Mouse (Mus musculus) c-Kit-positive CD71-negative TER-119-negative erythroid progenitor cells, embryonic 14.5 days (primary cell): Measurements from ENCODE around the gene Gpcpd1.

Experiments used
- DNase-seq: peaks from one replicate; pipeline ENCODE4 v3.0.0-alpha.2; 2013; ENCODE audit warnings: low read depth

Gpcpd1 gene

DNA sequence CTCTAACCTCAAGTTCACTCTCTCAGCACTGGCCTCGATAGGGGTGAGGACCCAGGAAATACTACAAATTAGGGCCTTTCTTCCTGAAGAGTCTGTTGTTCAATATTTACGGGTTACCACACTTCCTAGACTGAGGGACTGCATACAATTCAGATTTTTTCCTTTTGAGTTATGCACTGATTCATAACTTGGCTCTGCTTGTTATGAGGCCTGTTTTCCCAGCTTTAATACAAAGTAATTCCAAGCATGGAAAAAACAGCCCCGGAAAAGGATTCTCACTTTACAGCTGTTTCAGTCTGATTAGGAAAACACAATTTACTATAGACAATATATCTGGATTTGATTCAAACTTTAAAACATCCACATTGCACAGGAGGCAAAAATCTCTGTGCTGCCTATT is 1.5 kb downstream of the Gpcpd1 start:
- DNase-seq, result no peak

DNA sequence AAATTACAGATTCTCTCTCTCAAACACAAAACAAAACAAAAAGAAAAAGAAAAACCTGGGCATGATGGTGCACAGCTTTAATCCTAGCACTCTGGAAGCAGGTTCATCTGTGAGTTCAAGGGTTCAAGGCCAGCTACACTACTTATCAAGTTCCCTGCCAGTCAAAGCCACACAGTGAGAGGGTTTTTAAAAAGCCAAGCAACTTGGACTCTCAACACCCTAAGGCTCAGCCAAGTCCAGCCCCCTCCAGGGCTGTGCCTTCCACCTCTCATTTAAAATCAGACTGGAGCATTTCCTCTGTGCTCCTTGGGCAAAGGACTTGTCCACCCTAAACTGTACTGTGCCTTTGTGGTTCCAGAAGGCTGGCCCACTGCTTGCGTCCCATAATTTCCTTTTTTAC is 3.3 kb downstream of the Gpcpd1 start:
- no peak for DNase-seq

DNA sequence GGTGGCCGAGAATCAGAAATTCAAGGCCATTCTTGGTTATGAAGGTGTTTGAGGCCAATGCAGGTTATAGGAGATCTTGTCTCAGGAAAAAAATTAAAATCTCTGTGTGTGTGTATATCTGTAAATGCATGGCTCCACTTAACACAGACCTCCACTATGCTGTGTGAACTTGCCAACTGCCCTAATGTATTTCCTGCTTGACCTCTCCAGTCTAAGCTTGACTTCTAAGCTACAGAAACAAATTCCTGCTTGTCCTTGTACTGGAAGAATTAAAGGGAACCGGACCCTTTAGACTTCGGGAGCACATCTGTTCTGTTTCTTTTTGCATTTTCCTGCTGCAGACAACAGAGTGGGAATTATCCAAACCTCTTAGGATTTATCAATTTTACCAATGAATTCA is 4.4 kb downstream of the Gpcpd1 start:
- no peak for DNase-seq

DNA sequence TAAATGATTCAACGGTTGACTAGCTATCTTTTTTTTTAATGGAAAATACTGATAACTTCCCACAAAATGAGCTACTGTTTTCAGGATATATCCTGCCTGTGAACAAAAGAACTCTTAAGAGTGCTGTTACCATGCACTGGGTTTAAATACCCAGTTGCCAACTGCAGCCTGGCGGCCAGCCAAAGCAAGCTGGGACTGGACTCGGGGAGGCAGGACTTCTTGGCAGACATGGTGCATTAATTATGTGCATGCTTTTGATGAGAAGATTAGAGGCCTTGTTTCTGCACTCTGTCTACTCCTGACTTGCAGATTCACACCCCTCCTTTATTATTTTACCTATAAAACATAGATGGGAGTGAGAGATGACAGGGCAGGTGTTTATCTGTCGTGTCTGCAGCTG is 5.3 kb downstream of the Gpcpd1 start:
- no peak for DNase-seq

DNA sequence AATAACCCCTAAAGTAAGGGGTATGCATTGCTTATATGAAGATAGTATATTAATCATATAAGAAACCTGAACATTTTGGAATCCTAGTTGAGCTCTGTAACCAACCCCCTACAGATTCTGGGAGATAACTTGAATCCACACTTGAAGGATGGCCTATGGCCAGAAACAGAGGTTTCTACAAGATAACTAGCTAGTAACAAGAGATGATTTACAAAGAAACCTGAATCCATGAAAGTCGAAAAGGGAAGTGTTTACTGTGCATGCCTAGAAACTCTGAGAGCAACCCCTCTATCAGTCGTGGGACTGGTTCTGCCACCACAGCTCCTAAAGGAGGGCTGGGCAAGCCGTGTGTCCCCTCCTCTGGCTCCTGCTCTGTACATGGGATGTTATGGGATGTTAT is 7.8 kb downstream of the Gpcpd1 start:
- DNase-seq, result no peak

DNA sequence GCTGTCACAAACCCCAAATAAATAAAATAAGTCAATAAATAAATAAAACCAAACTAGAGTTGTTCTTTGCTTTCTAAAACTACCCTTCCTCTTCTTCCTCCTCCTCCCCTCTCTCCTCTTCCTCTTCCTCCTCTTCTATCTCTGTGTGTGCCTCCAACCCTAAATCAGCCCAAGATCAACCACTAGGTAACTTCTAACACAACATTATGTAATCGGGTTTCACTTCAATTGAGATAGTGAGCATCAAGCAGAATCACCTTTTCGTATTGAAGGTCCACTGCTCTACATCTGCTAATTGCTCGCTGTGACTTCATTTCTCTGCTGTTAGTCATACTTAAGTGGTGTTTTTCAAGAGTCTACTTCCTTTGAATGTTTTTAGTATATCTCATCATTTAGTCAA is 8.8 kb downstream of the Gpcpd1 start:
- no peak for DNase-seq

DNA sequence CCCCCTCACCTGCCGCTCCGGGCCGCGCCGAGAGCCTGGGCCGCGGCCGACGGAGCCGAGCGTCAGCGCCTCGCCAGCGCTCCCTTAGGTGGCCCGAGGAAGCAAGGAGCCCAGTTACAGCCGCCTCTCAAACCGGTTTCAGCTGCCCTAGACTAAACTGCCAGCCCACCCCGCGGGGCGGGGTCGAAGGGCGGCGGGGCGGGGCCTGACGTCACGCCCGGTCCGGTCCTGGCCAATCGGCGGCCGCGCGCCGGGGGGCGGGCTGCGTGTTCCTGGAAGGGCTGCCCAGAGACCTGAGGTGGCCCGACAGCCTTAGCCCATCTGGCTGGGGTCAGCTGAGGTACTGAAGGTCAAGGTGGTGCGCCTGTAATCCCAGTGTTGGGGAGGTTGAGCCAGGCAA is 9.5 kb downstream of the Gpcpd1 start:
- peak; percentile 78 for DNase-seq

DNA sequence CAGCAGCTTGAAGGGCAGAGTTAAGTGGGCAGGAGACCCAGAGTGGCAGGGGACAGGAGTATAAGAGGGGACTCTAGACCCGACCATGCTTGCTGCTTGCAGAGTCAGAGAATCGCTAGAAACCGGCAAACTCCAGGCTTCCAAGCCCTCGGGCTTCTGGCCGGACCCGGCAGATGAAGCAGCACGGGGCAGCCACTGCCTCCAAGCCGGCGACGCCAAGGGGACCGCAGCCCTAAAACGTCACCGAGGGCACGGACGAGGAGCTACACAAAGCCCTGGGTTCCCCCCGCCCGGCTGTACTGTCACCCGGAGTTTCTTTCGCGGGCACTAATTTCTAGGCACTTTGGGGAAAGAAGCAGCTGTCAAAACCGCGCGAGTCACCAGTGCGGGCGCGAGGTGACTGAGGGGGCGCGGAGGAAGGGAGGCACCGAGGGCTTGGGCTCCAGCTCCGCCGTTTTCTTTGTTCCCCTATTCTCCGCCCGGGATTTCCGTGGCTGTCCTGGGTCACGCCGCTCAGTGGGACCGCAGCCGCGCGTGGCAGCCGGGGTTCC is 10.0 kb downstream of the Gpcpd1 start:
- peak; percentile 38 for DNase-seq

DNA sequence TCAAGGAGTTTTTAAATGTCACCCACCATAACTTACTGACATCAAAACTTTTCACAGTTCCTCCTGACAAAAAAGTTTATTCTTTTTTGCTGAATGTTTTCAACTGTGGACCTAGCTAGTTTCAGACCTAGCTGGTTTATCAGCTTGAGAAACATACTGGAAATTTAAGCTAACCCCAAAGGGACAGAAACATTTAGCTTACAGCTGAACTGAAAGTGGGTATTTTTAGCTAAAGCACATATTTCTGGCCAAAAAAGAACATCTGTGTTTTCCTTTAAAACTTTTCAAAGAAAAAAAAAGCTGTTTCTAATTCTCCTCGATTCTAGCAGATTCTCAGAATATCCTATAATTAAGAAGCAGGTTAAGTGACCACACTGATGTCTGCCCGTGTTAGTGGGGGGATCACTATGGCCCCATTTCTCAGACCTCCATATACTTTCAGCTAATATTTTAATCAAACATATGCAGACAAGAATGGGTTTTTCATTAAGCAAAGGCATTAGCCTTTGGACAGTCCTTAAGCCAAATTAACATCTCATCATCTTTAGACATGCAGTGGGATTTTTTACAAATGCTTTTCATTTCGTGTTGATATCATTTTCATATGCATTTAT is 10.9 kb downstream of the Gpcpd1 start:
- no peak for DNase-seq

DNA sequence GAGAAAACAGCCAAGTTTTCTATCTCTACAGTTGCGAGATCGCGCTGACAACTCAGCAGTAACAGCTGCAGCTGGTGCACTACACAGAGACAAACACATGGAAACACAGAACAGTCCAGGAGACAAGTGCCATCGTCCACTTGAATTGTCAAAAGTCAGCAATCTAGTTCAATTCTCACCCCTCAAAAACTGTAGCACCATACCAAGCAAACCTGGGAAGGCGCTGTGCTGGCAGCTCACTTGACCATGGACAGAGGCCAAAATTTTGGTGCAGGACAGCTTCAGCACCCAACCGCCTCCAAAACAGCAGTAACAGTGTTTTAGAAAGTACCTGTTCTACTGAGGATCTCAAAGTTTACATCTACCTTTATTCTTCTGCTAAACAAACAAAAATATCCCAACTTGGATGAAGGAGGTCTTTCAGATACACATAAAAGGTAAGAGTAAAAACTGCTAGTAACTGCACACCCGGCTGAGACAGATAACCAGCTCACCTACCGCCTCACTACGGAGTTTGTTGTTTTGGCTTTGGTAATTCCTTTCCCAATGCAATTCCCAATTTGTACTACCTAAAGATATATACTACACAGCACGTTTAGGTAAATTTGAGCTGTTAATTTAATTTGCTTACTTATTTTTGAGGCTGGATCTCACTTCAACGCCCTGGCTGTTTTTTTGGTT is 11.6 kb downstream of the Gpcpd1 start:
- no peak for DNase-seq

DNA sequence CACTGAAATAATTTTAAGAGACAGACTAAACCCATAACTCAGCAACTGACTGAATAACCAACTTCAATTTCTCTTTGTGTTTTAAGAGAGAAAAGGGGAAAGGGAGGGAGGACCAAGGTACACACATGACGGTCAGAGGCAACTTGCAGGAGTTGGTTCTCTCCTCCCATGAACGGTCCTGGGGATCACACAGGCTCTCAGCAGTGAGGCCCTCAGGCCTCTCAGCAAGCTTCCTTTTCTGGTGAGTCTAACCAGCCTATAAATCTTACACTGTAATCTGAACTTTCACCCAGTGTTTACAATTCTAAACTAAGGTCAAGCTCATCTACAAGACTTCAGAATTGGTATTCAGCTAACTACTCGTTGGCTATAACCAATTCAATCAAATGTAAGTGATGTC is 12.3 kb downstream of the Gpcpd1 start:
- no peak for DNase-seq

DNA sequence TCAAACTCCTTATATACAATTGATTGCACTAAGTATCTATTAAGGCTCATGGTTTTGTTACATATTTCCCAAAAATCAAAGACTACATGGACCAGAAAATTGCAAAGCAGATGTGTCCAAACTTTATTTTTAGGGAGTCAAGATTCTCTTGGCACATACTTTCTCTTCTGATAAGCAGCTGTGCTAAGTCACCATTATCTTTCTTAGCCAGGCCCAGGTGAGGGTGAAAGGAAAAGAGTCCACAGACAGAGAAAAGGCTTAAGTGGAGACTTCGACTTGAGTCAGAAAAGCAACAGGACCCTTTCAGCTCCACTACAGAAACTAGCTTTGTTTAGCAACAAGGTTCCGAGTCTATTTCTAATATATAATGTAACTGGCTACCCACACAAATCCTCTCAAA is 14.2 kb downstream of the Gpcpd1 start:
- DNase-seq, result no peak

DNA sequence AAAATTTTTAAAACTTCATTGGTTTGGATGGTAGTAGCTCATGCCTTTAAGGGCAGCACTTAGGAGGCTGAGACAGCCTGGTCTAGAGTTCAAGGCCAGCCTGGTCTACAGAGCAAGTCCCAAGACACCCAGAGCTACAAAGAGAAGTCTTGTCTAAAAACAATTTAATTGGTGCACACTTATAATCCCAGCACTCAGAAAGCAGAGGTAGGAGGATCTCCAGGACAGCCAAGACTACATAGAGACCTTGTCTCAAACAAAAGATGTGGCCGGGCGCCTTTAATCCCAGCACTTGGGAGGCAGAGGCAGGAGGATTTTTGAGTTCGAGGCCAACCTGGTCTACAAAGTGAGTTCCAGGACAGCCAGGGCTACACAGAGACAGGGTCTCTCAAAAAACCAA is 14.9 kb downstream of the Gpcpd1 start:
- no peak for DNase-seq

DNA sequence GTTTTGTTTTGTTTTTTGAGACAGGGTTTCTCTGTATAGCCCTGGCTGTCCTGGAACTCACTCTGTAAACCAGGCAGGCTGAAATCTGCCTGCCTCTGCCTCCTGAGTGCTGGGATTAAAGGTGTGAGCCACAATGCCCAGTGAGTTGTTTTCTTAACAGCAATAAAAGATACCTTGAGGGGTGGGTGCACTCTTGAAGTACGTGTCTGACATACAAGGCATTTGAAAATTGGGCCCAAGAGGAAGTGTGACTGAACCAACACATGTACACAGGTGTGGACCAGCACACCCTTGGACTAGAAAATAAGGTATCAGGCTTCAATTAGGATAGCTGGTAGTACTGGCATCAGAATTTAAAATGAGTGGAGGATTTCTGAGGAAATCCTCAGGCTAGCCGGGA is 16.2 kb downstream of the Gpcpd1 start:
- DNase-seq, result no peak

DNA sequence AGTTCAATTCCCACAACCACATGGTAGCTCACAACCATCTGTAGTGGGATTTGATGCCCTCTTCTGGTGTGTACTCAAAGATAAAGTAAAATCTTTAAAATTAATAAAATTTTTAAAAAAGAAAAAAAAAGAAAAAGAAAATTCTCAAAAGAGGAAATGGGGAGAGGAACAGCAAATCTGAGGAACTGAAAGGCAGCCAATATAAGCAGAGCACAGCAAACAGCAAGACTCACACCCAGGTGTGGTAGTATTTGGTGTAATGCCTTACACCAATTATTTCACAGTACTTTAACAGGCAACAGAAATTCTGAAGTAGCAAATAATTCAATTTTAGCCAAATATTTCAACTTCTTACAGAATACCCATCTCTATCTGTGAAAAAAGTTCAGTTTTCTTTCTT is 16.7 kb downstream of the Gpcpd1 start:
- DNase-seq, result no peak

DNA sequence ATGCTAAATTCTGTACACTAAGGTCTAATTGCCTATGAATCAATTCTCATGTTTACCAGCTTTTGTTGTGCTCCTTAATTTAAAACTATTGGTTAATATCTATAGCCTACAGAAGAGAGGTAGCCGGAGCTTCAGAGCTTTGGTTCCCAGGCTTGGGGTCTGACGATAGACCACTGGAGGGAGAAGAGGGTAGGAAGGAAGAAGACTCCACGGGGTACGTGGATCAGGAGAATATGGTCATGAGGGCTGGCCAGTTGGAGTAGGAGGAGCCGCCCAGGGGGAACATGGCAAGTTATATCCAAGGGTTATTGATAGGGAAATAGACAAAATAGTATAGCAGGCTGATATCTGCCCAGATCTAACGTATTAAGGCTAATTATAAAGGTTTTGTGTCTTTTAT is 17.8 kb downstream of the Gpcpd1 start:
- DNase-seq, result no peak

DNA sequence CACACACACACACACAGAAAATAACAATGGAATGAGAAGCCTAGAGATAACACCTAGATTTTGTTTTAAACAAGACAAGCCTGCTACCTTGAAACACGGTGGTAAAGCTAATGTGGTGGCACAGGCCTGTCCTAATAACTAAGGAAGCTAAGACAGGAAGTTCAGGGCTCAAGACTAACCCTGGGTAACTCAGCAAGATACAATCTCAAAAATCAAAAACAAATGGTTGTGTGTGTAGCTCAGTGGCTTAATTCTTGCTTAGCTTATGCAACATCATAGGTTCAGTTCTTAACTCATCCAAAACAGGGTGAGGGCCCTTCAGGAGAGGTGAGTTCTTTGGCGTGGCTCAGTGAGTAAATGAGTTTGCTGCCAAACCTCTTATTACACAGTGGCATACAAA is 20.1 kb downstream of the Gpcpd1 start:
- no peak for DNase-seq

DNA sequence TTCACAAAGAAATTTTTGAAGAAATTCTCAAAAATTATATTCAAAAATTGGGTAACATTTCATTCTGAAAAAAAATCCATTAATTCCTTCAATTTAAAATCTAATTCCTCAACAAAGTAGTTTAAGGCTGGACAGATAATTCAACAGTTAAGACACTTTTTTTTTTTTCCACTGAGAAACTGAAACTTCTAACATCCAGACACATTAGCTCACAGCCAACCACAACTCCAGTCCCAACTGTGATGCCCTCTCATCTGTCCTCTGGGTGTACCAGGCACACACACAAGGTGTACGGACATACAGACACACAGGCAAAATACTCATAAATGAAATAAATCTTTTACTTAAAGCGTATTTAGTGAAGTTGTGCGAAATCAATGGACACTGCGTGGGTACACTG is 25.7 kb downstream of the Gpcpd1 start:
- no peak for DNase-seq

DNA sequence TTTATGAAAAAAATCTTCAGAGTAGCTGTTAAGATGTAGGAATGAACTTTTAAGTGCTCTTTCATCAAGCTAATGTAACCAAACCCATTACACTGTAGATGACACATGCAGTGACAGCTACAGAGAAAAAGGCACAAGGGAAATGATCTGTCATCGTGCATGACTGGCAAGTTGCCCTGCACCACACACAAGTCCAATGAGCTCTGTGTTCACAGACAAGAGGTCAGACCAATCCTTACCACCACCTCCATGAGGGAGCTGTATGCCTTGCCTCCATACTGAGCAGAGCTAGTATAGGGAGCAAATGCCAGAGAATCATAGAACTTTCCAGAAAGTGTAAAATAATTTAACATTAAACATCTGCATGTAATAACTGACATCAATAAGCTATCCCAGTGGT is 59.7 kb downstream of the Gpcpd1 start:
- DNase-seq, result no peak

DNA sequence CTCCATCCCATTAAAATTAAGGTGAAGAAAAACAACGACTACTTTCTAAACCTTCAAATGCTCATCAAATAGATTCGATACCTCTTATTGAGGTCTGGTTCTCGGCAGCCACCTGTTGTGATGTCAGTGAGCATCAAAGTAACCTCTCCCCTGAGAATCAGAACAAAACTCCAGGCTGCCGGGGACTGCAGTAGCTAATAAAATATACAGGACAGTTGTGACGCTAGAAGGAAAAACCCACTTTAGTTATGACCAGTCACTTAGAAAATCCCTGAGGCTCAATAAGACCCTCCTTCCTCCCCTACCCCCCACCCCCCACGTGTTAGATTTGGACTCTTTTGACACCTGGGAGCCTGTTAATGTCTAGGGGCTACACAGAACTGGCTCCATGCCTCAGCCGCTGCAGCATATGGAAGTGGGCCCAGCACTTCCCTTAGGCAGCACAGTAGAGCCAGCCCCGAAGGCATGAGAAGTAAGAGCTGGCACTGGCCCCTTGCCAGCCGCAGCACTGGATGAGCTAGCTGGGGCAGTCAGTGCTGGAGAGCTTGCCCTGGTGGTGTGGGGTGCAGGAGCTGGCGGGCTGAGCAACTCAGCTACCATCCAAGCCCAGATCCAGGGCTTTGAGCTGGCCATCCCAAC is 60.5 kb downstream of the Gpcpd1 start:
- DNase-seq, result no peak

DNA sequence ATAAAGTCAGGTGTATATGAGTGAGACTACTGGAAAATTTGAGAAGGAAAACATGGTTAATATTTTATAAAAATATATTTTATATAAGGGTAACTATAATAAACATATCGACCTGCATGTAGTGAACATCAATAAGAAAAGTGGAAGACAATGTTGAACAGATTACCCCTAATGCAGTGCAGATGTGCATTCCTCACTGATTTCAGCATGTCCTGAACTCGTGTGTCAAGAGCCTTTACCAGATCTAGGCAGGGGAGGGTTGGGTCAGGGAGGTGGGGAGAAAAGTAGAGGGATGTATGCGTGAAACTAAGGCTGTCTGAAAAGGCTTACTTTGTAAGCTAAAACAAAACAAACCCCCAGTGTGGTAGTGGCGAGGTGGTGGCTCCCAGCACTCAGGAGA is 61.4 kb downstream of the Gpcpd1 start:
- no peak for DNase-seq

DNA sequence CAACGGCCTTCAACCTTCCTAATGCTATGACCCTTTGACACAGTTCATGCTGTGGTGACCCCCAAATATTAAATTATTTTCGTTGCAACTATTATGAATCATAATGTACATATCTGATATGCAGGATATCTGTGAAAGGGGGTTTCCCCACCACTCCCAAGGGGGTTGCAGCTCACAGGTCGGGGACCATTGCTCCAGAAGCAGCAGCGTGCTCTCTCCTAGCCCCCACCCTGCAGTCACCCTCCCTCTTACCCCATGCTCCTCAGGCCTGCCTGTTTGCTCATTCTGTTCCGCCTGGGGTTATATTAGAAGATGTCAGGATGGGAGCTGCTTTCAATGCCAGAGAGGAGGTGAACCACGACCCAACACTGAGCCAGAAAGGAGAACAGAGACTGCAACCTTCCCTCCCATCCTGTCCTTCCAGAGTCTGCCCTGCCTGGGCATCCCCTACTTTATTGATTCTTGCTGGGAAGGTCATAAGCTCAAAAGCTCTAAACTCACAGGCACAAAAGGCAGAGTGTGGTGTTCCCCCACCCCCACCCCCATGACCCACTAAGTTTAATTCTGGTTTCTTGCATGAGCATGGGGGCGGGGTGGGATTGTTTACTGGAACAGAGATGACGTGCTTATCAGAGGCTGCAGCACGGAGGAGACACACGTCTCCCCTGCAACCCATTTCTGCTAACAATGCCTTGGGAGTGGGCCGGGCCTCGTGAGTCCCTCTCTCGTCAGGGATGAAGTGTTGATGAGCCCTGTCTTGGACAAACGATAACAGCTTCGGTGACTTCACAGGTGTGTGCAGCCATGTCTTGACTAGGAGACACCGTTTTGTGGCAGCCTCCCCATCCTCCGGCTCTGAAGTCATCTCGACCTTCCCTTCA is 69.3 kb downstream of the Gpcpd1 start:
- no peak for DNase-seq
